Mouse (Mus musculus) MEL (cell line): Measurements from ENCODE around the gene Hao2. TPM values are rescaled to one million over a fixed set of nuclear protein-coding genes. Genes with fewer than 3 reads are reported as not detected.

Experiments
- DNase-seq: peaks from one replicate; pipeline ENCODE4 v3.0.0; 2011; ENCODE audit warnings: low read depth, low spot score
- H3K27ac ChIP-seq: 2 replicates; pipeline ENCODE4 v1.5.1; 2012; ENCODE audit warnings: low read depth, mild to moderate bottlenecking, control low read depth, low read length, moderate library complexity; ENCODE audit not compliant: control insufficient read depth
- H3K27me3 ChIP-seq, 2 experiments: fragments of 150-350 bp in 1 of 2; sonication (generic) in 1 of 2; 2 replicates each; pipeline ENCODE4 v1.6.1; 2012; ENCODE audit warnings: low read length in 2 of 2, mild to moderate bottlenecking in 2 of 2, improper control_type of control experiment in 1 of 2, moderate library complexity in 1 of 2; ENCODE audit not compliant: insufficient read depth in 2 of 2, control insufficient read depth in 1 of 2
- H3K36me3 ChIP-seq, 2 experiments: 2 replicates each; pipeline ENCODE4 v1.6.1; 2012 to 2014; ENCODE audit warnings: low read length in 2 of 2, improper control_type of control experiment in 1 of 2, inconsistent platforms in 1 of 2, mild to moderate bottlenecking in 1 of 2; ENCODE audit not compliant: insufficient read depth in 2 of 2, control insufficient read depth in 1 of 2
- H3K4me1 ChIP-seq, 2 experiments: fragments of 150-350 bp in 1 of 2; sonication (generic) in 1 of 2; 2 replicates each; pipeline ENCODE4 v1.6.1; 2012; ENCODE audit warnings: low read length in 2 of 2, improper control_type of control experiment in 1 of 2, mild to moderate bottlenecking in 1 of 2; ENCODE audit not compliant: insufficient read depth in 2 of 2, control insufficient read depth in 1 of 2
- H3K4me3 ChIP-seq, 2 experiments: fragments of 150-350 bp in 1 of 2; sonication (generic) in 1 of 2; 2 replicates each; pipeline ENCODE4 v1.5.1; 2012; ENCODE audit warnings: low read depth in 2 of 2, low read length in 2 of 2, mild to moderate bottlenecking in 2 of 2, moderate library complexity in 2 of 2, control low read depth in 1 of 2, improper control_type of control experiment in 1 of 2; ENCODE audit not compliant: control insufficient read depth in 1 of 2, insufficient read depth in 1 of 2
- H3K79me2 ChIP-seq: 2 replicates; pipeline ENCODE4 v1.6.1; 2012; ENCODE audit warnings: mild to moderate bottlenecking, low read length, moderate library complexity; ENCODE audit not compliant: control insufficient read depth, poor library complexity, insufficient read depth
- H3K9ac ChIP-seq: 2 replicates; pipeline ENCODE4 v1.6.1; 2012; ENCODE audit warnings: low read depth, mild to moderate bottlenecking, control low read depth, low read length, moderate library complexity; ENCODE audit not compliant: control insufficient read depth, poor library complexity, severe bottlenecking
- H3K9me3 ChIP-seq: fragments of 150-350 bp; sonication (generic); replicated peaks from 2 replicates; pipeline ENCODE4 v1.6.1; 2012; ENCODE audit warnings: mild to moderate bottlenecking, low read length, improper control_type of control experiment, moderate library complexity; ENCODE audit not compliant: insufficient read depth
- CHD2 ChIP-seq: IDR thresholded peaks from 2 replicates; pipeline ENCODE4 v1.6.1; 2011; ENCODE audit warnings: low read length, improper control_type of control experiment
- JUND ChIP-seq: IDR thresholded peaks from 2 replicates; pipeline ENCODE4 v1.6.1; 2011; ENCODE audit warnings: low read depth, mild to moderate bottlenecking, improper control_type of control experiment, low read length
- KAT2A ChIP-seq: conservative IDR thresholded peaks from 2 replicates; pipeline ENCODE4 v1.6.1; 2012; ENCODE audit warnings: low read depth, low read length, improper control_type of control experiment, inconsistent platforms
- MAX ChIP-seq: IDR thresholded peaks from 2 replicates; pipeline ENCODE4 v1.6.1; 2011; ENCODE audit warnings: low read length, improper control_type of control experiment
- MAZ ChIP-seq: IDR thresholded peaks from 2 replicates; pipeline ENCODE4 v1.6.1; 2012; ENCODE audit warnings: low read depth, mild to moderate bottlenecking, inconsistent platforms, low read length, improper control_type of control experiment
- MEF2A ChIP-seq: IDR thresholded peaks from 2 replicates; pipeline ENCODE4 v1.6.1; 2014; ENCODE audit warnings: low read depth, mild to moderate bottlenecking, inconsistent platforms, low read length, improper control_type of control experiment; ENCODE audit not compliant: poor library complexity, insufficient replicate concordance, severe bottlenecking; ENCODE audit errors: extremely low read depth
- MXI1 ChIP-seq: IDR thresholded peaks from 2 replicates; pipeline ENCODE4 v1.6.1; 2011; ENCODE audit warnings: mild to moderate bottlenecking, low read depth, low read length, improper control_type of control experiment
- MYC ChIP-seq: IDR thresholded peaks from 2 replicates; pipeline ENCODE4 v1.6.1; 2011; ENCODE audit warnings: low read depth, mild to moderate bottlenecking, low read length, improper control_type of control experiment, moderate library complexity
- NRF1 ChIP-seq: IDR thresholded peaks from 2 replicates; pipeline ENCODE4 v1.6.1; 2014; ENCODE audit warnings: low read depth, mild to moderate bottlenecking, inconsistent platforms, low read length, improper control_type of control experiment, moderate library complexity; ENCODE audit not compliant: poor library complexity, insufficient read depth, severe bottlenecking
- POLR2A ChIP-seq, 2 experiments: IDR thresholded peaks; 2 replicates each; pipeline ENCODE4 v1.6.1; 2011 to 2012; ENCODE audit warnings: low read length in 2 of 2, mild to moderate bottlenecking in 2 of 2, control low read depth in 1 of 2, improper control_type of control experiment in 1 of 2, low read depth in 1 of 2, moderate library complexity in 1 of 2; ENCODE audit not compliant: control insufficient read depth in 1 of 2, insufficient read depth in 1 of 2, poor library complexity in 1 of 2
- POLR2AphosphoS2 ChIP-seq: IDR thresholded peaks from 2 replicates; pipeline ENCODE4 v1.6.1; 2011; ENCODE audit warnings: low read length, improper control_type of control experiment
- POLR2AphosphoS5 ChIP-seq: IDR thresholded peaks from 2 replicates; pipeline ENCODE4 v1.6.1; 2012; ENCODE audit warnings: low read depth, borderline replicate concordance, mild to moderate bottlenecking, inconsistent platforms, low read length, moderate library complexity, mixed read lengths
- RCOR1 ChIP-seq: IDR thresholded peaks from 2 replicates; pipeline ENCODE4 v1.6.1; 2012; ENCODE audit warnings: low read depth, mild to moderate bottlenecking, inconsistent platforms, low read length, improper control_type of control experiment
- SIN3A ChIP-seq: IDR thresholded peaks from 2 replicates; pipeline ENCODE4 v1.6.1; 2012; ENCODE audit warnings: low read length, improper control_type of control experiment, inconsistent platforms
- TBP ChIP-seq: IDR thresholded peaks from 2 replicates; pipeline ENCODE4 v1.8.0; 2011; ENCODE audit warnings: low read depth, low read length, improper control_type of control experiment
- UBTF ChIP-seq: IDR thresholded peaks from 2 replicates; pipeline ENCODE4 v1.6.1; 2012; ENCODE audit warnings: low read depth, mild to moderate bottlenecking, inconsistent platforms, low read length, improper control_type of control experiment, moderate library complexity, borderline replicate concordance; ENCODE audit not compliant: insufficient read depth
- USF1 ChIP-seq: IDR thresholded peaks from 2 replicates; pipeline ENCODE4 v1.6.1; 2014; ENCODE audit warnings: low read depth, mild to moderate bottlenecking, inconsistent platforms, low read length, improper control_type of control experiment, moderate library complexity
- USF2 ChIP-seq, 2 experiments: IDR thresholded peaks; 2 replicates each; pipeline ENCODE4 v1.6.1; 2011 to 2012; ENCODE audit warnings: improper control_type of control experiment in 2 of 2, low read length in 2 of 2, borderline replicate concordance in 1 of 2, inconsistent platforms in 1 of 2, low read depth in 1 of 2, mild to moderate bottlenecking in 1 of 2; ENCODE audit not compliant: insufficient read depth in 1 of 2
- ZMIZ1 ChIP-seq: IDR thresholded peaks from 2 replicates; pipeline ENCODE4 v1.6.1; 2012; ENCODE audit warnings: low read depth, mild to moderate bottlenecking, inconsistent platforms, low read length, improper control_type of control experiment, moderate library complexity
- ZNF384 ChIP-seq: IDR thresholded peaks from 2 replicates; pipeline ENCODE4 v1.6.1; 2012; ENCODE audit warnings: low read depth, mild to moderate bottlenecking, inconsistent platforms, low read length, improper control_type of control experiment
- polyA plus RNA-seq, 2 experiments: library from polyadenylated mRNA; stranded (reverse) in 1 of 2; unstranded in 1 of 2; fragments of >175 nt in 1 of 2; fragments of >200 nt in 1 of 2; gene quantifications; 2 replicates each; pipeline versions ENCODE4 v1.2.1 to v1.2.4; 2012; ENCODE audit warnings: low replicate concordance in 2 of 2, low read depth in 1 of 2; ENCODE audit not compliant: insufficient read length in 2 of 2, insufficient read depth in 1 of 2, missing spikeins in 1 of 2
- total RNA-seq: library from RNA; depleted of rRNA; stranded (reverse); fragments of 300-350 nt; gene quantifications from 2 replicates; pipeline ENCODE4 v1.2.3, GENCODE M21; 2012

Hao2 gene
- total and polyA plus RNA-seq, 3 experiments: not detected

GRCm38 (mm10) chr3:98934041-98934440 is 41.0 kb upstream of the Hao2 start:
- H3K4me3 ChIP-seq: no peak overlapping the region
- H3K27ac ChIP-seq: no peak overlapping the region
- H3K9ac ChIP-seq: no peak overlapping the region
- no peaks in the 10 kb centered on the region for H3K4me1 ChIP-seq
- H3K79me2 ChIP-seq: no peaks in the 10 kb centered on the region
- no peaks in the 10 kb centered on the region for H3K36me3 ChIP-seq
- H3K9me3 ChIP-seq: no peaks in the 10 kb centered on the region
- no peak for DNase-seq
- no peak for TF ChIP-seq JUND
- TF ChIP-seq TBP: no peak
- TF ChIP-seq MAZ: no peak
- no peak for TF ChIP-seq KAT2A
- H3K27me3 ChIP-seq: no peaks in the 10 kb centered on the region

- Histone ChIP-seq H3K9me3 (no peaks in the 10 kb centered on the region), H3K27ac (no peak overlapping the region), H3K27me3 (no peaks in the 10 kb centered on the region), H3K4me1 (no peaks in the 10 kb centered on the region), H3K9ac (no peak overlapping the region), H3K4me3 (no peak overlapping the region), H3K79me2 (no peaks in the 10 kb centered on the region), H3K36me3 (no peaks in the 10 kb centered on the region)
- no peak for DNase-seq
- TF ChIP-seq USF2 (IDR thresholded peaks at IDR 0.05; ENCODE audit: borderline replicate concordance in 1 of 2, insufficient read depth in 1 of 2, low read depth in 1 of 2, low read length in 2 of 2): no peak
- TF ChIP-seq MAX: no peak
- TF ChIP-seq RCOR1: no peak
- TF ChIP-seq SIN3A: no peak
- no peak for TF ChIP-seq KAT2A
- no peak for TF ChIP-seq MYC
- no peak for TF ChIP-seq ZNF384
- no peak for TF ChIP-seq JUND
- TF ChIP-seq USF1: no peak
- no peak for TF ChIP-seq CHD2
- TF ChIP-seq UBTF: no peak
- no peak for TF ChIP-seq POLR2AphosphoS5
- TF ChIP-seq TBP: no peak
- no peak for TF ChIP-seq MEF2A
- no peak for TF ChIP-seq NRF1
- no peak for TF ChIP-seq MAZ
- TF ChIP-seq POLR2A (IDR thresholded peaks at IDR 0.05; ENCODE audit: control insufficient read depth in 1 of 2, insufficient read depth in 1 of 2, low read depth in 1 of 2, low read length in 2 of 2, poor library complexity in 1 of 2): no peak
- no peak for TF ChIP-seq ZMIZ1
- no peak for TF ChIP-seq MXI1
- no peak for TF ChIP-seq POLR2AphosphoS2
These were observed 39.4 kb upstream of the Hao2 start for GRCm38 (mm10) chr3:98932421-98932820.
